Mouse (Mus musculus): Measurements from ENCODE around the gene Arl8b. TPM values are rescaled to one million over a fixed set of nuclear protein-coding genes. Genes with fewer than 3 reads are reported as not detected.

The Arl8b gene
- polyA plus RNA-seq, 1 experiment from 2014 or later: 94.1 TPM

GRCm38 (mm10) chr6:108781865-108782264, 1.0 kb upstream of the Arl8b start:
- 56% methylated on average over 6 of the region's 6 CpGs for WGBS
- H3K9ac ChIP-seq (ENCODE audit: low read length): no peak overlapping the region
- no peaks in the 10 kb centered on the region for H3K27me3 ChIP-seq (ENCODE audit: control insufficient read depth, insufficient read depth, low read length)

GRCm38 (mm10) chr6:108783184-108783881, 434 bp downstream of the Arl8b start:
- H3K9ac ChIP-seq (ENCODE audit: low read length): peak overlapping the region; percentile 99
- H3K36me3 ChIP-seq (ENCODE audit: control insufficient read depth, insufficient read depth, low read length): no peaks in the 10 kb centered on the region
- H3K4me3 ChIP-seq (replicated peaks; ENCODE audit: low read length): peak overlapping the region; percentile 100
- peak overlapping the region; percentile 74 for H3K4me2 ChIP-seq (ENCODE audit: low read depth, low read length)
- peak overlapping the region; percentile 91 for H3K27ac ChIP-seq (ENCODE audit: low read length)
- peak; percentile 46 for ATAC-seq (ENCODE audit: insufficient read depth, low FRiP score)
- H3K9me3 ChIP-seq (replicated peaks; ENCODE audit: control insufficient read depth, low read length): no peaks in the 10 kb centered on the region
- WGBS: under 1% methylated on average over 57 of the region's 57 CpGs
- H3K27me3 ChIP-seq (ENCODE audit: control insufficient read depth, insufficient read depth, low read length): no peaks in the 10 kb centered on the region
- peaks cover 16% of the 10 kb centered on the region for H3K4me1 ChIP-seq (ENCODE audit: control insufficient read depth, insufficient read depth, low read length)

More at GRCm38 (mm10) chr6:108781865-108782264, 1.0 kb upstream of the Arl8b start:
- Histone ChIP-seq H3K4me1 (ENCODE audit: control insufficient read depth, insufficient read depth, low read length) (peaks cover 16% of the 10 kb centered on the region), H3K27ac (ENCODE audit: low read length) (no peak overlapping the region), H3K4me2 (ENCODE audit: low read depth, low read length) (no peak overlapping the region), H3K4me3 (replicated peaks; ENCODE audit: low read length) (no peak overlapping the region), H3K36me3 (ENCODE audit: control insufficient read depth, insufficient read depth, low read length) (no peaks in the 10 kb centered on the region), H3K9me3 (replicated peaks; ENCODE audit: control insufficient read depth, low read length) (no peaks in the 10 kb centered on the region)
- ATAC-seq (ENCODE audit: insufficient read depth, low FRiP score): no peak

GRCm38 (mm10) chr6:108784056-108784455, 1.2 kb downstream of the Arl8b start:
- Histone ChIP-seq H3K4me3 (replicated peaks; ENCODE audit: low read length) (peak overlapping the region; percentile 100), H3K4me1 (ENCODE audit: control insufficient read depth, insufficient read depth, low read length) (peaks cover 16% of the 10 kb centered on the region), H3K36me3 (ENCODE audit: control insufficient read depth, insufficient read depth, low read length) (no peaks in the 10 kb centered on the region), H3K27ac (ENCODE audit: low read length) (peak overlapping the region; percentile 91), H3K9ac (ENCODE audit: low read length) (peak overlapping the region; percentile 99), H3K27me3 (ENCODE audit: control insufficient read depth, insufficient read depth, low read length) (no peaks in the 10 kb centered on the region), H3K9me3 (replicated peaks; ENCODE audit: control insufficient read depth, low read length) (no peaks in the 10 kb centered on the region), H3K4me2 (ENCODE audit: low read depth, low read length) (peak overlapping the region; percentile 74)
- ATAC-seq (ENCODE audit: insufficient read depth, low FRiP score): peak; percentile 59
- WGBS: 20% methylated on average over 11 of the region's 11 CpGs

- Histone ChIP-seq H3K27ac (ENCODE audit: low read length) (peak overlapping the region; percentile 32), H3K4me2 (ENCODE audit: low read depth, low read length) (peak overlapping the region; percentile 74), H3K4me1 (ENCODE audit: control insufficient read depth, insufficient read depth, low read length) (peaks cover 16% of the 10 kb centered on the region), H3K36me3 (ENCODE audit: control insufficient read depth, insufficient read depth, low read length) (no peaks in the 10 kb centered on the region), H3K9ac (ENCODE audit: low read length) (peak overlapping the region; percentile 99; the same call in 1 of the 2 replicates), H3K9me3 (replicated peaks; ENCODE audit: control insufficient read depth, low read length) (no peaks in the 10 kb centered on the region), H3K27me3 (ENCODE audit: control insufficient read depth, insufficient read depth, low read length) (no peaks in the 10 kb centered on the region), H3K4me3 (replicated peaks; ENCODE audit: low read length) (peak overlapping the region; percentile 100)
- WGBS: 35% methylated on average over 5 of the region's 5 CpGs
- no peak for ATAC-seq (ENCODE audit: insufficient read depth, low FRiP score)
Measured at GRCm38 (mm10) chr6:108784796-108785195, 1.9 kb downstream of the Arl8b start.

- 67% methylated on average over 3 of the region's 3 CpGs for WGBS
Measured at GRCm38 (mm10) chr6:108785551-108785950, 2.7 kb downstream of the Arl8b start.

GRCm38 (mm10) chr6:108791498-108791897, 8.6 kb downstream of the Arl8b start:
- H3K4me1 ChIP-seq (ENCODE audit: control insufficient read depth, insufficient read depth, low read length): peaks cover 7% of the 10 kb centered on the region
- 61% methylated on average over 5 of the region's 5 CpGs for WGBS
- H3K9ac ChIP-seq (ENCODE audit: low read length): no peak overlapping the region
- H3K4me3 ChIP-seq (replicated peaks; ENCODE audit: low read length): no peak overlapping the region
- H3K4me2 ChIP-seq (ENCODE audit: low read depth, low read length): no peak overlapping the region
- no peak for ATAC-seq (ENCODE audit: insufficient read depth, low FRiP score)
- H3K9me3 ChIP-seq (replicated peaks; ENCODE audit: control insufficient read depth, low read length): no peaks in the 10 kb centered on the region
- no peaks in the 10 kb centered on the region for H3K36me3 ChIP-seq (ENCODE audit: control insufficient read depth, insufficient read depth, low read length)
- H3K27me3 ChIP-seq (ENCODE audit: control insufficient read depth, insufficient read depth, low read length): no peaks in the 10 kb centered on the region
- H3K27ac ChIP-seq (ENCODE audit: low read length): no peak overlapping the region

More at GRCm38 (mm10) chr6:108785551-108785950, 2.7 kb downstream of the Arl8b start:
- Histone ChIP-seq H3K36me3 (ENCODE audit: control insufficient read depth, insufficient read depth, low read length) (no peaks in the 10 kb centered on the region), H3K4me1 (ENCODE audit: control insufficient read depth, insufficient read depth, low read length) (peaks cover 16% of the 10 kb centered on the region), H3K4me2 (ENCODE audit: low read depth, low read length) (no peak overlapping the region), H3K9me3 (replicated peaks; ENCODE audit: control insufficient read depth, low read length) (no peaks in the 10 kb centered on the region), H3K4me3 (replicated peaks; ENCODE audit: low read length) (no peak overlapping the region), H3K9ac (ENCODE audit: low read length) (no peak overlapping the region), H3K27ac (ENCODE audit: low read length) (no peak overlapping the region), H3K27me3 (ENCODE audit: control insufficient read depth, insufficient read depth, low read length) (no peaks in the 10 kb centered on the region)
- ATAC-seq (ENCODE audit: insufficient read depth, low FRiP score): no peak

- ATAC-seq (ENCODE audit: insufficient read depth, low FRiP score): no peak
- no peak overlapping the region for H3K4me2 ChIP-seq (ENCODE audit: low read depth, low read length)
- no peaks in the 10 kb centered on the region for H3K27me3 ChIP-seq (ENCODE audit: control insufficient read depth, insufficient read depth, low read length)
Measured at GRCm38 (mm10) chr6:108795912-108796311, 13.0 kb downstream of the Arl8b start.

GRCm38 (mm10) chr6:108796706-108797105, 13.8 kb downstream of the Arl8b start:
- H3K4me3 ChIP-seq (replicated peaks; ENCODE audit: low read length): no peak overlapping the region
- H3K9ac ChIP-seq (ENCODE audit: low read length): no peak overlapping the region
- H3K27me3 ChIP-seq (ENCODE audit: control insufficient read depth, insufficient read depth, low read length): no peaks in the 10 kb centered on the region
- no peaks in the 10 kb centered on the region for H3K36me3 ChIP-seq (ENCODE audit: control insufficient read depth, insufficient read depth, low read length)
- 34% methylated on average over 2 of the region's 2 CpGs for WGBS
- ATAC-seq (ENCODE audit: insufficient read depth, low FRiP score): no peak
- peaks cover 5% of the 10 kb centered on the region for H3K4me1 ChIP-seq (ENCODE audit: control insufficient read depth, insufficient read depth, low read length)
- no peak overlapping the region for H3K27ac ChIP-seq (ENCODE audit: low read length)
- H3K9me3 ChIP-seq (replicated peaks; ENCODE audit: control insufficient read depth, low read length): no peaks in the 10 kb centered on the region
- H3K4me2 ChIP-seq (ENCODE audit: low read depth, low read length): no peak overlapping the region

More at GRCm38 (mm10) chr6:108795912-108796311, 13.0 kb downstream of the Arl8b start:
- 65% methylated on average over 1 of the region's 1 CpGs for WGBS
- no peak overlapping the region for H3K9ac ChIP-seq (ENCODE audit: low read length)
- H3K9me3 ChIP-seq (replicated peaks; ENCODE audit: control insufficient read depth, low read length): no peaks in the 10 kb centered on the region
- H3K27ac ChIP-seq (ENCODE audit: low read length): no peak overlapping the region
- peaks cover 7% of the 10 kb centered on the region for H3K4me1 ChIP-seq (ENCODE audit: control insufficient read depth, insufficient read depth, low read length)
- H3K4me3 ChIP-seq (replicated peaks; ENCODE audit: low read length): no peak overlapping the region
- no peaks in the 10 kb centered on the region for H3K36me3 ChIP-seq (ENCODE audit: control insufficient read depth, insufficient read depth, low read length)

GRCm38 (mm10) chr6:108805194-108805593, 22.3 kb downstream of the Arl8b start:
- H3K9ac ChIP-seq (ENCODE audit: low read length): no peak overlapping the region
- ATAC-seq (ENCODE audit: insufficient read depth, low FRiP score): no peak
- no peaks in the 10 kb centered on the region for H3K36me3 ChIP-seq (ENCODE audit: control insufficient read depth, insufficient read depth, low read length)
- no peaks in the 10 kb centered on the region for H3K9me3 ChIP-seq (replicated peaks; ENCODE audit: control insufficient read depth, low read length)
- H3K27me3 ChIP-seq (ENCODE audit: control insufficient read depth, insufficient read depth, low read length): no peaks in the 10 kb centered on the region
- WGBS: 24% methylated on average over 1 of the region's 1 CpGs
- peaks cover 9% of the 10 kb centered on the region; the same call in 1 of the 2 replicates for H3K4me1 ChIP-seq (ENCODE audit: control insufficient read depth, insufficient read depth, low read length)
- no peak overlapping the region for H3K27ac ChIP-seq (ENCODE audit: low read length)
- no peak overlapping the region for H3K4me3 ChIP-seq (replicated peaks; ENCODE audit: low read length)
- H3K4me2 ChIP-seq (ENCODE audit: low read depth, low read length): no peak overlapping the region

All from stomach, embryonic 16.5 days (tissue).